Mouse (Mus musculus): ENCODE data around the gene Rpl10a. TPM values are rescaled to one million over a fixed set of nuclear protein-coding genes. Genes with fewer than 3 reads are reported as not detected.
A peak's percentile ranks its signal among the peaks of the same experiment; 100 is the strongest.

The Rpl10a gene
- polyA plus RNA-seq, 1 experiment from 2014 or later, result 401 TPM

DNA sequence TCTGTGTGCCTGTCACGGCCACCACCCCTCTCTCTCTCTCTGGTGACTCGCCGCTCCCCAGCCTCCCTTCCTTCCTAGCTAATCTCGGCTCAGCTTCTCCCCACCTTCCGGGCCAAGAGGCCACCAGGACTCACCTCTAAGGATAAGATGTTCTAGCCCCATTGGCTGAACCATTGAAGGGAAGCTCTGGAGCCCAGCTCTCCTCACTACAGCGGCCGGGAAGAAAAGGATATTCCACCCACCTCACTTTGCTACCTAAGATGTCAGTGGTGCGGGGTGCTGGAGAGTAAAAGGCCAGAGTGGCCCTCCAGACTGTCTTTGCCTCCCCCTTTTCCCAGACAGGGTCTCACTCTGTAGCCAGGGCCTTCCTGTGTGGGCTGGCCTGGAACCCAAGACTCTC lies 36.9 kb downstream of the Rpl10a start, which contains the start of gene Tulp1:
Gene Tulp1, minus strand, starts transcription at position 101 of the 400 bp plus-strand sequence.
- Histone ChIP-seq H3K27me3 (ENCODE audit: control insufficient read depth, insufficient read depth, low read length) (peaks cover 38% of the 10 kb centered on the region), H3K9me3 (ENCODE audit: control insufficient read depth, low read length) (no peaks in the 10 kb centered on the region), H3K27ac (replicated peaks; ENCODE audit: low read depth, low read length) (no peak within 1 kb of the TSS), H3K4me1 (ENCODE audit: control insufficient read depth, insufficient read depth, low read length) (0 out of 2 replicates have a peak, but pooled peaks cover 15% of the 10 kb centered on the region), H3K36me3 (ENCODE audit: control insufficient read depth, insufficient read depth, low read length) (no peaks in the 10 kb centered on the region), H3K9ac (replicated peaks; ENCODE audit: low read length) (0 out of 2 replicates have a peak within 1 kb of the TSS, but pooled peaks have one; percentile 16), H3K4me3 (replicated peaks; ENCODE audit: low read depth, low read length) (0 out of 2 replicates have a peak within 1 kb of the TSS, but pooled peaks have one; percentile 7), H3K4me2 (ENCODE audit: low read length) (peak within 1 kb of the TSS; percentile 33)
- ATAC-seq (ENCODE audit: low FRiP score, low TSS enrichment) (no peak), DNase-seq (no peak)
- WGBS, result 22% methylated on average over 8 of the region's 8 CpGs

GRCm38 (mm10) chr17:28368449-28368848 lies 40.2 kb downstream of the Rpl10a start:
- 6% methylated on average over 13 of the region's 13 CpGs for WGBS
- 0 out of 2 replicates have a peak, but pooled peaks cover 8% of the 10 kb centered on the region for H3K4me1 ChIP-seq (ENCODE audit: control insufficient read depth, insufficient read depth, low read length)
- no peak overlapping the region for H3K9ac ChIP-seq (replicated peaks; ENCODE audit: low read length)
- peaks cover 21% of the 10 kb centered on the region for H3K27me3 ChIP-seq (ENCODE audit: control insufficient read depth, insufficient read depth, low read length)
- DNase-seq (peak; percentile 73), ATAC-seq (ENCODE audit: low FRiP score, low TSS enrichment) (no peak)
- H3K4me3 ChIP-seq (replicated peaks; ENCODE audit: low read depth, low read length), result no peak overlapping the region
- H3K9me3 ChIP-seq (ENCODE audit: control insufficient read depth, low read length), result no peaks in the 10 kb centered on the region
- H3K4me2 ChIP-seq (ENCODE audit: low read length), result no peak overlapping the region
- no peak overlapping the region for H3K27ac ChIP-seq (replicated peaks; ENCODE audit: low read depth, low read length)
- H3K36me3 ChIP-seq (ENCODE audit: control insufficient read depth, insufficient read depth, low read length), result no peaks in the 10 kb centered on the region

DNA sequence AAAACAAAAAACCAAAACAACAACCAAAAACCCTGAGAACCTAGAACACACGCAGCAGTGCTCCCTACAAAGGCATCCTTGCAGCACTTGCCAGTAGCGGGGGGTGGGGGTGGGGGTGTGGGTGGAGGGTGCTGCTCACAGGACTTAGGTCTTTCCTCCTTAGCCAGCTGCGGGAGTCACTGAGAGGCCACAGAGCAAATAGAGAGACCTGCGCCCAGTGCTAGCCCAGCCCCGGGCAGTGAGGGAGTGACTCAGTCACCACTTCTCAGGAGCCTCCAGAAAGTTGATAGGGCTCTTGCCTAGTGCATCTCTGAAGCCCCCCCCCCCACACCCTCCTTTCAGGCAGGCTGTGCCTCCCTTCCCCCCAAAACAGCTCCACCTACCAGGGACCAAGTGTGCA lies 40.8 kb downstream of the Rpl10a start:
- WGBS, result 88% methylated on average over 5 of the region's 5 CpGs
- Histone ChIP-seq H3K4me2 (ENCODE audit: low read length) (no peak overlapping the region), H3K9ac (replicated peaks; ENCODE audit: low read length) (no peak overlapping the region), H3K9me3 (ENCODE audit: control insufficient read depth, low read length) (no peaks in the 10 kb centered on the region), H3K36me3 (ENCODE audit: control insufficient read depth, insufficient read depth, low read length) (no peaks in the 10 kb centered on the region), H3K4me1 (ENCODE audit: control insufficient read depth, insufficient read depth, low read length) (0 out of 2 replicates have a peak, but pooled peaks cover 3% of the 10 kb centered on the region), H3K4me3 (replicated peaks; ENCODE audit: low read depth, low read length) (no peak overlapping the region), H3K27ac (replicated peaks; ENCODE audit: low read depth, low read length) (no peak overlapping the region), H3K27me3 (ENCODE audit: control insufficient read depth, insufficient read depth, low read length) (peaks cover 16% of the 10 kb centered on the region)
- ATAC-seq (ENCODE audit: low FRiP score, low TSS enrichment) (no peak), DNase-seq (no peak)

- H3K27ac ChIP-seq (replicated peaks; ENCODE audit: low read depth, low read length), result no peak overlapping the region
- 81% methylated on average over 2 of the region's 2 CpGs for WGBS
- ATAC-seq (ENCODE audit: low FRiP score, low TSS enrichment), result no peak
- no peak overlapping the region for H3K4me2 ChIP-seq (ENCODE audit: low read length)
- no peak overlapping the region for H3K9ac ChIP-seq (replicated peaks; ENCODE audit: low read length)
- peaks cover 12% of the 10 kb centered on the region for H3K27me3 ChIP-seq (ENCODE audit: control insufficient read depth, insufficient read depth, low read length)
- no peaks in the 10 kb centered on the region for H3K9me3 ChIP-seq (ENCODE audit: control insufficient read depth, low read length)
- no peaks in the 10 kb centered on the region for H3K36me3 ChIP-seq (ENCODE audit: control insufficient read depth, insufficient read depth, low read length)
- no peaks in the 10 kb centered on the region for H3K4me1 ChIP-seq (ENCODE audit: control insufficient read depth, insufficient read depth, low read length)
- no peak for DNase-seq
- no peak overlapping the region for H3K4me3 ChIP-seq (replicated peaks; ENCODE audit: low read depth, low read length)
Measured at GRCm38 (mm10) chr17:28371286-28371685, 43.0 kb downstream of the Rpl10a start.

DNA sequence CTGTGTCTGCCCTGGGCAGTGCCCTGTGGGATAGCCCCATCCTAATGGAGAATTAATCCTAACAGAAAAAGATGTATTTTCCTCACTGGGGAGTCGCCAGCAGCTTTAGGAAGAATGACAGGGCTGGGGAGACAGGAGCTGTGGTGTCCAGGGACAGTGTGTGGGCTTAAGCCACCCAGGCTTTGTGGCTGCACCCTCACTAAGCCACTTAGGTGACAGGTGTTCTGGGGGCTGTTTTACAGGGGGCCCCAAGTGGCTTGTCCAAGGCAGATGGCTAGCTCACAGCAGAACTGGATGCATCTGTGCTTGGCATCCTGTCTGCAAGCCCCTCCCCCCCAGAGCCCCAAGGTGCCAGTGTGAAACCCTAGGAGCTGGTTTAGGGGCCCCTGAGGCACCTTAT lies 43.7 kb downstream of the Rpl10a start:
- no peak overlapping the region for H3K9ac ChIP-seq (replicated peaks; ENCODE audit: low read length)
- no peaks in the 10 kb centered on the region for H3K4me1 ChIP-seq (ENCODE audit: control insufficient read depth, insufficient read depth, low read length)
- H3K27me3 ChIP-seq (ENCODE audit: control insufficient read depth, insufficient read depth, low read length), result peaks cover 12% of the 10 kb centered on the region
- no peak for DNase-seq
- ATAC-seq (ENCODE audit: low FRiP score, low TSS enrichment), result no peak
- WGBS, result 48% methylated on average over 1 of the region's 1 CpGs
- no peak overlapping the region for H3K4me3 ChIP-seq (replicated peaks; ENCODE audit: low read depth, low read length)
- no peaks in the 10 kb centered on the region for H3K9me3 ChIP-seq (ENCODE audit: control insufficient read depth, low read length)
- no peaks in the 10 kb centered on the region for H3K36me3 ChIP-seq (ENCODE audit: control insufficient read depth, insufficient read depth, low read length)
- no peak overlapping the region for H3K4me2 ChIP-seq (ENCODE audit: low read length)
- no peak overlapping the region for H3K27ac ChIP-seq (replicated peaks; ENCODE audit: low read depth, low read length)

DNA sequence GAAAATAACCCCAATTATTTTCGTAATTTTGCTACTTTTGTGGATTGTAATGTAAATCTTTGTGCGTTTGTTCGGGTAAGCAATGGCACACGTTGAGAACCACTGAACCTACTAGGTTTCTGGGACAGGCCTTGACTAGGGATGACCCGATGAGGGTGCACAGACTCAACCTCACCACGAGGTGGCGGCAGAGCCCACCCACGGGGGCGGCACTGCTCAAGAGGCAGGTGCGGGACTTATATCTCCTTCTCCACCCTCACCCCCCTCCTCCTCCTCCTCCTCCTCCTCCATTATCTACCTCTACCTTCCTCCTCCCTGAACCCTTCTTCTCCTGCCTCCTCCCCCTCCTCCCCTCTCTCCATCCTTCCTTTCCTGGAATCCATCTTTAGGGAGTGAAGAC lies 45.5 kb downstream of the Rpl10a start:
- WGBS, result 13% methylated on average over 10 of the region's 10 CpGs
- Histone ChIP-seq H3K4me3 (replicated peaks; ENCODE audit: low read depth, low read length) (no peak overlapping the region), H3K4me2 (ENCODE audit: low read length) (no peak overlapping the region), H3K4me1 (ENCODE audit: control insufficient read depth, insufficient read depth, low read length) (no peaks in the 10 kb centered on the region), H3K27me3 (ENCODE audit: control insufficient read depth, insufficient read depth, low read length) (peaks cover 12% of the 10 kb centered on the region), H3K27ac (replicated peaks; ENCODE audit: low read depth, low read length) (no peak overlapping the region), H3K36me3 (ENCODE audit: control insufficient read depth, insufficient read depth, low read length) (no peaks in the 10 kb centered on the region), H3K9ac (replicated peaks; ENCODE audit: low read length) (no peak overlapping the region), H3K9me3 (ENCODE audit: control insufficient read depth, low read length) (no peaks in the 10 kb centered on the region)
- no peak for ATAC-seq (ENCODE audit: low FRiP score, low TSS enrichment)
- DNase-seq, result peak; percentile 65

- Histone ChIP-seq H3K4me3 (replicated peaks; ENCODE audit: low read depth, low read length) (no peak overlapping the region), H3K4me2 (ENCODE audit: low read length) (no peak overlapping the region), H3K27me3 (ENCODE audit: control insufficient read depth, insufficient read depth, low read length) (peaks cover 12% of the 10 kb centered on the region), H3K4me1 (ENCODE audit: control insufficient read depth, insufficient read depth, low read length) (no peaks in the 10 kb centered on the region), H3K9ac (replicated peaks; ENCODE audit: low read length) (no peak overlapping the region), H3K36me3 (ENCODE audit: control insufficient read depth, insufficient read depth, low read length) (no peaks in the 10 kb centered on the region), H3K9me3 (ENCODE audit: control insufficient read depth, low read length) (no peaks in the 10 kb centered on the region), H3K27ac (replicated peaks; ENCODE audit: low read depth, low read length) (no peak overlapping the region)
- DNase-seq (peak; percentile 30), ATAC-seq (ENCODE audit: low FRiP score, low TSS enrichment) (no peak)
- 14% methylated on average over 16 of the region's 16 CpGs for WGBS
Measured at GRCm38 (mm10) chr17:28374494-28374893, 46.2 kb downstream of the Rpl10a start.

GRCm38 (mm10) chr17:28375592-28376061 lies 47.4 kb downstream of the Rpl10a start:
- no peaks in the 10 kb centered on the region for H3K36me3 ChIP-seq (ENCODE audit: control insufficient read depth, insufficient read depth, low read length)
- H3K9me3 ChIP-seq (ENCODE audit: control insufficient read depth, low read length), result no peaks in the 10 kb centered on the region
- H3K4me3 ChIP-seq (replicated peaks; ENCODE audit: low read depth, low read length), result no peak overlapping the region
- 16% methylated on average over 17 of the region's 17 CpGs for whole genome bisulfite sequencing
- peaks cover 12% of the 10 kb centered on the region for H3K27me3 ChIP-seq (ENCODE audit: control insufficient read depth, insufficient read depth, low read length)
- DNase-seq (no peak), ATAC-seq (ENCODE audit: low FRiP score, low TSS enrichment) (no peak)
- no peaks in the 10 kb centered on the region for H3K4me1 ChIP-seq (ENCODE audit: control insufficient read depth, insufficient read depth, low read length)
- H3K27ac ChIP-seq (replicated peaks; ENCODE audit: low read depth, low read length), result no peak overlapping the region
- H3K9ac ChIP-seq (replicated peaks; ENCODE audit: low read length), result no peak overlapping the region
- no peak overlapping the region for H3K4me2 ChIP-seq (ENCODE audit: low read length)

GRCm38 (mm10) chr17:28380255-28380654 lies 52.0 kb downstream of the Rpl10a start:
- H3K9ac ChIP-seq (replicated peaks; ENCODE audit: low read length), result no peak overlapping the region
- peaks cover 2% of the 10 kb centered on the region; the same call in 1 of the 2 replicates for H3K27me3 ChIP-seq (ENCODE audit: control insufficient read depth, insufficient read depth, low read length)
- H3K27ac ChIP-seq (replicated peaks; ENCODE audit: low read depth, low read length), result no peak overlapping the region
- H3K9me3 ChIP-seq (ENCODE audit: control insufficient read depth, low read length), result no peaks in the 10 kb centered on the region
- no peaks in the 10 kb centered on the region for H3K36me3 ChIP-seq (ENCODE audit: control insufficient read depth, insufficient read depth, low read length)
- ATAC-seq (ENCODE audit: low FRiP score, low TSS enrichment) (no peak), DNase-seq (no peak)
- H3K4me2 ChIP-seq (ENCODE audit: low read length), result no peak overlapping the region
- no peak overlapping the region for H3K4me3 ChIP-seq (replicated peaks; ENCODE audit: low read depth, low read length)
- 5% methylated on average over 6 of the region's 6 CpGs for WGBS
- no peaks in the 10 kb centered on the region for H3K4me1 ChIP-seq (ENCODE audit: control insufficient read depth, insufficient read depth, low read length)
